In the genomic region with DNA sequence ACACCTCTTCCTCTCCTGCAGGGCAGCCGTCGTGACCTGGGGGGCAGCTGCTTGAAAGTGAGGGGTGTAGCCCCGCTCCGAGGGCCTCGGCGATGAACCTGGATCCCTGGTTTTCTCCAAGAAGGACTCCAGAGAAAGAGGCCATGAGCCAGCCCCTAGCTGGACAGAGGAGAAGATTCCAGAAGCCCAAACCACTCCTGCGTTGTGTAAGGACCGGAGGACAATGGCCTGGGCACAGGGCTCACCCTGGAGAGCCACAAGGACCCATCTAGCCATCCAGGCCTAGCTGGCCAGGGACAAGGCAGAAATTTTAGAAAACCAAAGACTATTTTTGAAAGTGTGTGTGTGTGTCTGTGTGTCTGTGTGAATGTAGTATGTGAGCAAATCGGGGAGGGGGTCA, we compare ENCODE assay signal across 26 mouse cellular contexts. TPM values are rescaled to one million over a fixed set of nuclear protein-coding genes. Genes with fewer than 3 reads are reported as not detected.
A peak's percentile ranks its signal among the peaks of the same experiment; 100 is the strongest.
DNase-seq lines count a peak whose midpoint lies in the region; TF ChIP-seq lines count a peak whose summit lies in the region.
"Had no signal": no experiment of that assay in that cellular context is flagged by ENCODE, and none has a peak within 500 bp of the region (broad histone marks: within the 10 kb centered on the region; RNA-seq: fewer than 3 reads in every experiment).

No protein-coding gene starts in this region.

- H3K36me3 ChIP-seq in heart, adult 2 months (ENCODE audit: control insufficient read depth, insufficient read depth, low read length): peaks cover 12% of the 10 kb centered on the region
- H3K36me3 ChIP-seq: embryonic facial prominence, embryonic 13.5 days; embryonic facial prominence, embryonic 15.5 days; forebrain, embryonic 10.5 days; forebrain, embryonic 12.5 days; G1E had no signal

- intact Hi-C loops in gastrocnemius, adult 2 months (cut with DNase I): no loop called here
- intact Hi-C loops in gastrocnemius, postnatal 14 days (cut with DNase I; ENCODE audit: low total_unique reads): no loop called here
- intact Hi-C loops in heart, adult 2 months (cut with DNase I): no loop called here
- intact Hi-C loops in heart, postnatal 14 days (cut with DNase I): no loop called here

- H3K9ac ChIP-seq in heart, adult 2 months (ENCODE audit: low read depth, low read length): peak overlapping the region; percentile 52; the same call in 1 of the 2 replicates
- H3K9ac ChIP-seq: embryonic facial prominence, embryonic 13.5 days; embryonic facial prominence, embryonic 15.5 days; forebrain, embryonic 12.5 days had no signal

- peak overlapping the region; percentile 89 for H3K27ac ChIP-seq in gastrocnemius, adult 2 months
- peak overlapping the region; percentile 88 for H3K27ac ChIP-seq in heart, adult 2 months
- peak overlapping the region; percentile 87 for H3K27ac ChIP-seq in brown adipose tissue, adult 24 weeks (replicated peaks; ENCODE audit: low read depth, low read length)
- H3K27ac ChIP-seq: embryonic facial prominence, embryonic 13.5 days; embryonic facial prominence, embryonic 15.5 days; forebrain, embryonic 10.5 days; forebrain, embryonic 12.5 days had no signal

- DNase-seq in gastrocnemius, adult 2 months: no peak
- DNase-seq in gastrocnemius, postnatal 14 days: no peak
- peak in 1 of 2 experiments; percentile 22 for DNase-seq in heart, adult 2 months
- DNase-seq in heart, postnatal 14 days: no peak
- DNase-seq: adrenal gland, adult 8-10 months; adrenal gland, postnatal 14 days; adrenal gland, postnatal 36 days; B cell, adult 2 months; cerebellum, adult 11 months; cerebellum, adult 18-20 months; cerebellum, adult 8-10 months; cerebellum, adult 9-11 months; cerebellum, postnatal 14 days; cerebellum, postnatal 36 days; embryo, embryonic 11 days had no signal

- H3K27me3 ChIP-seq in heart, adult 2 months (ENCODE audit: control insufficient read depth, insufficient read depth, low read length): peaks cover 3% of the 10 kb centered on the region

- WGBS in heart, adult 2 months: 64% methylated on average over 9 of the region's 9 CpGs

- TF ChIP-seq EP300 in heart, adult 2 months (IDR thresholded peaks at IDR 0.05; ENCODE audit: insufficient read depth, low read depth, low read length): no peak

- H3K4me1 ChIP-seq in heart, adult 2 months (ENCODE audit: control insufficient read depth, insufficient read depth, low read length): peaks cover 9% of the 10 kb centered on the region
- H3K4me1 ChIP-seq in brown adipose tissue, adult 24 weeks (ENCODE audit: control insufficient read depth, insufficient read depth, insufficient read length, low read length): peaks cover 9% of the 10 kb centered on the region

- H3K4me3 ChIP-seq in gastrocnemius, adult 2 months: peak overlapping the region; percentile 84
- peak overlapping the region; percentile 67; the same call in 1 of the 2 replicates for H3K4me3 ChIP-seq in heart, adult 2 months
- H3K4me3 ChIP-seq in brown adipose tissue, adult 24 weeks (ENCODE audit: insufficient read depth, low read depth, low read length): peak overlapping the region; percentile 74
- H3K4me3 ChIP-seq: embryonic facial prominence, embryonic 13.5 days; embryonic facial prominence, embryonic 15.5 days; erythroblast, embryonic 14.5 days; forebrain, embryonic 10.5 days; forebrain, embryonic 12.5 days had no signal

- no peak for TF ChIP-seq CTCF in gastrocnemius, adult 2 months (IDR thresholded peaks at IDR 0.05)
- no peak for TF ChIP-seq CTCF in heart, adult 2 months (IDR thresholded peaks at IDR 0.05)

- TF ChIP-seq POLR2A in heart, adult 2 months (IDR thresholded peaks at IDR 0.05; ENCODE audit: insufficient read depth, low read depth, low read length): no peak

- peaks cover 4% of the 10 kb centered on the region for H3K79me2 ChIP-seq in heart, adult 2 months (replicated peaks; ENCODE audit: control insufficient read depth, insufficient read depth, low read length)

RNA-seq across cellular contexts. Expression of a gene that starts 5.3 kb away (rescaled TPM):
- 10 to 100 TPM; 14.9 to 22.8 TPM for total RNA-seq in gastrocnemius, adult 2 months (2021)
- total RNA-seq in gastrocnemius, postnatal 14 days (2021): 10 to 100 TPM; 18.4 to 20.4 TPM
- 10 to 100 TPM; 26.7 to 32.1 TPM for total RNA-seq in heart, adult 2 months (2021)
- polyA plus RNA-seq in heart, adult 2 months (2012; rRNA removed): 21.2 and 25.9 TPM in 2 replicates
- 10 to 100 TPM; 40.0 to 43.0 TPM for total RNA-seq in heart, postnatal 14 days (2021)
- polyA plus RNA-seq in brown adipose tissue, adult 24 weeks (2012; ENCODE audit: insufficient read depth, insufficient read length, missing spikeins): 12.1 and 20.7 TPM in 2 replicates
- total RNA-seq: CH12.LX, G1E had no signal
- polyA plus RNA-seq: activated CD4-positive, CD25-positive, alpha-beta regulatory T cell, adult 4 months; CD4-positive, CD25-positive, alpha-beta regulatory T cell, adult 4 months; G1E; Patski had no signal

RNA-seq across cellular contexts. Expression of a gene that starts 43.4 kb away (rescaled TPM):
- total RNA-seq in gastrocnemius, adult 2 months (2021): 10 to 100 TPM; 24.3 to 28.7 TPM
- total RNA-seq in gastrocnemius, postnatal 14 days (2021): 10 to 100 TPM in 1 of 2 experiments, 1 to 10 TPM in 1; 9.2 to 12.0 TPM
- 10 to 100 TPM; 19.2 to 23.9 TPM for total RNA-seq in heart, adult 2 months (2021)
- polyA plus RNA-seq in heart, adult 2 months (2012; rRNA removed): 35.9 and 40.0 TPM in 2 replicates
- total RNA-seq in heart, postnatal 14 days (2021): 10 to 100 TPM in 1 of 2 experiments, 1 to 10 TPM in 1; 9.8 to 11.9 TPM
- 36.2 and 39.3 TPM in 2 replicates for polyA plus RNA-seq in brown adipose tissue, adult 24 weeks (2012; ENCODE audit: insufficient read depth, insufficient read length, missing spikeins)
- total RNA-seq: CH12.LX had no signal
